In genomic region chr10:82808891-82809290, GRCm38 (mm10) we compare ENCODE assay signal across 23 mouse cellular contexts. TPM values are rescaled to one million over a fixed set of nuclear protein-coding genes. Genes with fewer than 3 reads are reported as not detected.
DNase-seq lines count a peak whose midpoint lies in the region; ATAC-seq lines count a peak whose summit lies in the region.
"Had no signal": no experiment of that assay in that cellular context is flagged by ENCODE, and none has a peak within 500 bp of the region (broad histone marks: within the 10 kb centered on the region; RNA-seq: fewer than 3 reads in every experiment).

No protein-coding gene starts in this region.

- 82% methylated on average over 8 of the region's 8 CpGs for WGBS in forebrain, embryonic 10.5 days
- WGBS in forebrain, embryonic 16.5 days: 71% methylated on average over 8 of the region's 8 CpGs
- WGBS in midbrain, embryonic 10.5 days: 79% methylated on average over 8 of the region's 8 CpGs
- 74% methylated on average over 8 of the region's 8 CpGs for WGBS in midbrain, embryonic 11.5 days

- H3K9me3 ChIP-seq in forebrain, embryonic 10.5 days: no peaks in the 10 kb centered on the region; the same call in 1 of the 2 replicates
- no peaks in the 10 kb centered on the region for H3K9me3 ChIP-seq in forebrain, embryonic 16.5 days (ENCODE audit: control insufficient read depth, low read length)
- no peaks in the 10 kb centered on the region for H3K9me3 ChIP-seq in midbrain, embryonic 10.5 days (replicated peaks)
- H3K9me3 ChIP-seq in midbrain, embryonic 11.5 days (ENCODE audit: control insufficient read depth, low read length): no peaks in the 10 kb centered on the region
- H3K9me3 ChIP-seq: heart, embryonic 10.5 days; hindbrain, embryonic 13.5 days had no signal

- no peak overlapping the region for H3K9ac ChIP-seq in forebrain, embryonic 16.5 days (replicated peaks; ENCODE audit: low read depth, low read length)
- no peak overlapping the region for H3K9ac ChIP-seq in midbrain, embryonic 11.5 days (ENCODE audit: low read length)
- H3K9ac ChIP-seq: hindbrain, embryonic 13.5 days had no signal

- H3K27me3 ChIP-seq in forebrain, embryonic 10.5 days (ENCODE audit: poor library complexity, severe bottlenecking): peaks cover 4% of the 10 kb centered on the region; the same call in 1 of the 2 replicates
- no peaks in the 10 kb centered on the region for H3K27me3 ChIP-seq in forebrain, embryonic 16.5 days (replicated peaks; ENCODE audit: control insufficient read depth, insufficient read depth, low read length)
- H3K27me3 ChIP-seq in midbrain, embryonic 10.5 days (ENCODE audit: low read depth, poor library complexity, severe bottlenecking): peaks cover 6% of the 10 kb centered on the region
- no peaks in the 10 kb centered on the region for H3K27me3 ChIP-seq in midbrain, embryonic 11.5 days (ENCODE audit: control insufficient read depth, insufficient read depth, low read length)
- H3K27me3 ChIP-seq: CH12.LX; hindbrain, embryonic 13.5 days; Patski had no signal

- no peaks in the 10 kb centered on the region for H3K36me3 ChIP-seq in forebrain, embryonic 10.5 days (replicated peaks)
- no peaks in the 10 kb centered on the region for H3K36me3 ChIP-seq in forebrain, embryonic 16.5 days (ENCODE audit: control insufficient read depth, insufficient read depth)
- no peaks in the 10 kb centered on the region for H3K36me3 ChIP-seq in midbrain, embryonic 10.5 days
- H3K36me3 ChIP-seq in midbrain, embryonic 11.5 days (ENCODE audit: control insufficient read depth, insufficient read depth, low read length): no peaks in the 10 kb centered on the region
- H3K36me3 ChIP-seq: G1E; heart, embryonic 10.5 days; hindbrain, embryonic 13.5 days had no signal

- no peak for ATAC-seq in forebrain, embryonic 16.5 days
- no peak for ATAC-seq in midbrain, embryonic 11.5 days (ENCODE audit: low FRiP score)
- ATAC-seq: forebrain, embryonic 14.5 days; hindbrain, postnatal 0 days; inflammation-experienced regulatory T-cells, adult 6 months; intestine, embryonic 16.5 days; Patski had no signal

- H3K27ac ChIP-seq in forebrain, embryonic 10.5 days: peak overlapping the region; percentile 62
- H3K27ac ChIP-seq in forebrain, embryonic 16.5 days (ENCODE audit: low read length): no peak overlapping the region
- peak overlapping the region; percentile 75 for H3K27ac ChIP-seq in midbrain, embryonic 10.5 days (replicated peaks)
- no peak overlapping the region for H3K27ac ChIP-seq in midbrain, embryonic 11.5 days (ENCODE audit: low read depth, low read length)
- H3K27ac ChIP-seq: heart, adult 2 months; heart, embryonic 10.5 days; hindbrain, embryonic 13.5 days; hindbrain, postnatal 0 days had no signal

- H3K4me2 ChIP-seq in forebrain, embryonic 16.5 days (ENCODE audit: low read length): no peak overlapping the region
- no peak overlapping the region for H3K4me2 ChIP-seq in midbrain, embryonic 11.5 days
- H3K4me2 ChIP-seq: hindbrain, embryonic 13.5 days had no signal

- H3K4me3 ChIP-seq in forebrain, embryonic 10.5 days: no peak overlapping the region
- H3K4me3 ChIP-seq in forebrain, embryonic 16.5 days (replicated peaks; ENCODE audit: low read length): no peak overlapping the region
- H3K4me3 ChIP-seq in midbrain, embryonic 10.5 days: no peak overlapping the region
- no peak overlapping the region for H3K4me3 ChIP-seq in midbrain, embryonic 11.5 days (ENCODE audit: low read depth, low read length)
- H3K4me3 ChIP-seq: heart, adult 2 months; heart, embryonic 10.5 days; hindbrain, embryonic 13.5 days had no signal

- H3K4me1 ChIP-seq in forebrain, embryonic 10.5 days: peaks cover 49% of the 10 kb centered on the region
- peaks cover 7% of the 10 kb centered on the region for H3K4me1 ChIP-seq in forebrain, embryonic 16.5 days (replicated peaks; ENCODE audit: control insufficient read depth, insufficient read depth, low read length)
- peaks cover 42% of the 10 kb centered on the region for H3K4me1 ChIP-seq in midbrain, embryonic 10.5 days
- H3K4me1 ChIP-seq in midbrain, embryonic 11.5 days (ENCODE audit: control insufficient read depth, insufficient read depth, low read length): peaks cover 9% of the 10 kb centered on the region

- DNase-seq in adrenal gland, adult 2 months: peak; percentile 52
- no peak for DNase-seq in adrenal gland, postnatal 4 days (ENCODE audit: low spot score in 2 of 2)
- no peak for DNase-seq in forebrain, embryonic 10.5 days (ENCODE audit: extremely low spot score, low spot score)
- no peak for DNase-seq in midbrain, embryonic 10.5 days (ENCODE audit: low spot score)
- no peak for DNase-seq in midbrain, embryonic 11.5 days (ENCODE audit: low spot score, missing footprints)
- DNase-seq in cerebellum, adult 9-11 months: no peak
- DNase-seq: B cell, adult 2 months; cerebellum, adult 11-12 months; cerebellum, adult 8-10 months; cerebellum, postnatal 14 days; gastrocnemius, postnatal 25 days; heart, adult 2 months; kidney, adult 18-20 months had no signal

RNA-seq across cellular contexts. Expression of gene Txnrd1, which starts 24.9 kb away (rescaled TPM):
- 100 to 1,000 TPM in 1 of 2 experiments, 10 to 100 TPM in 1; 88.6 to 113 TPM for total RNA-seq in adrenal gland, adult 2 months (2021)
- 27.3 and 34.4 TPM in 2 replicates for polyA plus RNA-seq in adrenal gland, adult 2 months (2012; rRNA removed)
- total RNA-seq in adrenal gland, postnatal 4 days (2021): 100 to 1,000 TPM in 1 of 2 experiments, 10 to 100 TPM in 1; 93.9 to 109 TPM
- polyA plus RNA-seq in forebrain, embryonic 10.5 days (2016; fragmentation: Nextera tagmentation; extraction: Ambion mirVana): 196 and 200 TPM in 2 replicates
- polyA plus RNA-seq in forebrain, embryonic 16.5 days (2015; fragmentation: Nextera tagmentation; extraction: Ambion mirVana): 157 and 179 TPM in 2 replicates
- polyA plus RNA-seq in midbrain, embryonic 10.5 days (2016; fragmentation: Nextera tagmentation; extraction: Ambion mirVana): 163 and 169 TPM in 2 replicates
- polyA plus RNA-seq in midbrain, embryonic 11.5 days (2014; fragmentation: Nextera tagmentation; extraction: Ambion mirVana): 189 and 195 TPM in 2 replicates

RNA-seq across cellular contexts. Expression of gene Nfyb, which starts 44.9 kb away (rescaled TPM):
- total RNA-seq in adrenal gland, adult 2 months (2021): 10 to 100 TPM; 15.2 to 19.8 TPM
- polyA plus RNA-seq in adrenal gland, adult 2 months (2012; rRNA removed): 1.9 and 5.1 TPM in 2 replicates
- total RNA-seq in adrenal gland, postnatal 4 days (2021): 10 to 100 TPM; 31.3 to 34.0 TPM
- 63.8 and 64.3 TPM in 2 replicates for polyA plus RNA-seq in forebrain, embryonic 10.5 days (2016; fragmentation: Nextera tagmentation; extraction: Ambion mirVana)
- polyA plus RNA-seq in forebrain, embryonic 16.5 days (2015; fragmentation: Nextera tagmentation; extraction: Ambion mirVana): 60.1 and 72.9 TPM in 2 replicates
- 60.7 and 61.1 TPM in 2 replicates for polyA plus RNA-seq in midbrain, embryonic 10.5 days (2016; fragmentation: Nextera tagmentation; extraction: Ambion mirVana)
- 79.0 and 85.4 TPM in 2 replicates for polyA plus RNA-seq in midbrain, embryonic 11.5 days (2014; fragmentation: Nextera tagmentation; extraction: Ambion mirVana)

RNA-seq across cellular contexts. Expression of gene Eid3, which starts 57.5 kb away (rescaled TPM):
- 1 to 10 TPM in 1 of 2 experiments, under 1 TPM in 1; 0.97 to 3.0 TPM for total RNA-seq in adrenal gland, adult 2 months (2021)
- 0.07 and 0.13 TPM in 2 replicates for polyA plus RNA-seq in adrenal gland, adult 2 months (2012; rRNA removed)
- total RNA-seq in adrenal gland, postnatal 4 days (2021): 1 to 10 TPM; 4.1 to 5.8 TPM
- polyA plus RNA-seq in forebrain, embryonic 10.5 days (2016; fragmentation: Nextera tagmentation; extraction: Ambion mirVana): 0.57 and 0.66 TPM in 2 replicates
- polyA plus RNA-seq in forebrain, embryonic 16.5 days (2015; fragmentation: Nextera tagmentation; extraction: Ambion mirVana): 0.37 TPM in 2 replicates
- 0.15 and 0.20 TPM in 2 replicates for polyA plus RNA-seq in midbrain, embryonic 10.5 days (2016; fragmentation: Nextera tagmentation; extraction: Ambion mirVana)
- 0.53 and 0.57 TPM in 2 replicates for polyA plus RNA-seq in midbrain, embryonic 11.5 days (2014; fragmentation: Nextera tagmentation; extraction: Ambion mirVana)

Comparison
In these comparisons a context has a peak if more than half of its experiments do, and no peak if none do; other contexts are left out.
1. H3K27ac ChIP-seq: peak in forebrain, embryonic 10.5 days (single experiment) and midbrain, embryonic 10.5 days (single experiment); none in forebrain, embryonic 16.5 days (single experiment) and midbrain, embryonic 11.5 days (single experiment).
2. RNA of gene Nfyb, which starts 44.9 kb away (polyA plus RNA-seq): 79.0 to 85.4 TPM in midbrain, embryonic 11.5 days, 63.8 to 64.3 TPM in forebrain, embryonic 10.5 days, 60.7 to 61.1 TPM in midbrain, embryonic 10.5 days and 60.1 to 72.9 TPM in forebrain, embryonic 16.5 days; 1.9 to 5.1 TPM in adrenal gland, adult 2 months; every median in the first group is over 10 times any median in the second.